ENCODE assay signal across 12 mouse cellular contexts in the genomic region with DNA sequence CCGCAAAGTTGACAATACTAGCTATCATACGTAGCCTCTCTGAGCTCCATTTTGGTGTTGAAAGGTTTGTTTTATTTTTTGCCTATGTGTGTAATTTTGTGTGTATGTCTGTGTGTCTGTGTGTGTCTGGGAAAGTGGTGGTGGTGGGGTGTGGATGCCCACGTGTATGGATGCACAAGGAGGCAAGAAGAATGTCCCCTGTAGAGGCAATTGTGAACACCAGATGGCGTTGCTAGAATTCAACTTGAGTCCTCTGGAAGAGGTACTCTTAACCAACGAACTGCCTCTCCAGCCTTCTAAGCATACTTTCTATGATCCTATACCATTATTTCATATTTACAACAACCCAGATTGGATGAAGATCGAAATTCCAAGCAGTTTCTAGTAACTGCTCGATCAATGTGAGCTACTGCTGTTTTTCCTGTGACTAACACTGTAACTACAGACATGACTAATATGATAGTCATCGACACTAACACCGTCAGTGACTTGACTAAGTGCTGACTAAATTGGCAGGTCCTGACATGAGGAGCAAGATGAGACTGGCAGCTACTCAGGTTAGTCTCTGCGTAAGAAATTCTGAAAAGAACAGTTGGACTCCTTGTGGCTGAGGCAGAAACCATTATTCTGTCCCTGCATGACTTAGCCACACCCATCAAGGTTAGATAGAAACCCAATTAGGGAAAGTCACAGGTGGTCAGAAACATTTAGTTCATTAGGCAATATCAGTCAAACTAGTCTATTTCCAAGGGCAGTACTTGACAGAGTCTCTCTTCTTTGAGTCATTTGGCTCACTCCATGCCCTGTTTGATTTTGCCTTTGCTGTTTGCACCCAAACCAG. TPM values are rescaled to one million over a fixed set of nuclear protein-coding genes. Genes with fewer than 3 reads are reported as not detected.
A peak's percentile ranks its signal among the peaks of the same experiment; 100 is the strongest.
DNase-seq lines count a peak whose midpoint lies in the region; ATAC-seq and TF ChIP-seq lines count a peak whose summit lies in the region.
"Had no signal": no experiment of that assay in that cellular context is flagged by ENCODE, and none has a peak within 500 bp of the region (broad histone marks: within the 10 kb centered on the region; RNA-seq: fewer than 3 reads in every experiment).

No protein-coding gene starts in this region.

- no peak overlapping the region for H3K4me2 ChIP-seq in midbrain, embryonic 13.5 days (replicated peaks)
- H3K4me2 ChIP-seq: intestine, embryonic 15.5 days; limb, embryonic 15.5 days had no signal

- H3K4me1 ChIP-seq in lung, adult 2 months (ENCODE audit: control insufficient read depth, insufficient read depth, low read length) = no peaks in the 10 kb centered on the region; the same call in 1 of the 2 replicates
- H3K4me1 ChIP-seq in midbrain, embryonic 13.5 days (replicated peaks) = 0 out of 2 replicates have a peak, but pooled peaks cover 2% of the 10 kb centered on the region
- H3K4me1 ChIP-seq: intestine, embryonic 15.5 days; limb, embryonic 15.5 days had no signal

- H3K9me3 ChIP-seq in midbrain, embryonic 13.5 days = no peaks in the 10 kb centered on the region
- H3K9me3 ChIP-seq: intestine, embryonic 15.5 days; limb, embryonic 15.5 days had no signal

- peak; percentile 72 for ATAC-seq in frontal cortex, adult (ENCODE audit: low TSS enrichment)
- no peak for ATAC-seq in midbrain, embryonic 13.5 days
- ATAC-seq: intestine, embryonic 15.5 days had no signal

- WGBS in lung, adult 2 months = 69% methylated on average over 10 of the region's 10 CpGs
- 73% methylated on average over 10 of the region's 10 CpGs for WGBS in midbrain, embryonic 13.5 days

- no peak overlapping the region for H3K4me3 ChIP-seq in lung, adult 2 months (replicated peaks; ENCODE audit: extremely low read depth, low read depth, low read length)
- no peak overlapping the region for H3K4me3 ChIP-seq in midbrain, embryonic 13.5 days (replicated peaks)
- H3K4me3 ChIP-seq: intestine, embryonic 15.5 days; limb, embryonic 15.5 days had no signal

- 0 out of 2 replicates have a peak, but pooled peaks have one; percentile 3 for TF ChIP-seq CTCF in lung, adult 2 months (IDR thresholded peaks at IDR 0.05; ENCODE audit: insufficient read depth, low read length)

- H3K27ac ChIP-seq in midbrain, embryonic 13.5 days = no peak overlapping the region
- H3K27ac ChIP-seq: intestine, embryonic 15.5 days; limb, embryonic 15.5 days had no signal

- H3K36me3 ChIP-seq in midbrain, embryonic 13.5 days = peaks cover 8% of the 10 kb centered on the region; the same call in 1 of the 2 replicates
- H3K36me3 ChIP-seq: intestine, embryonic 15.5 days had no signal

- DNase-seq in frontal cortex, postnatal 10 days (ENCODE audit: low spot score in 2 of 2) = no peak
- no peak for DNase-seq in lung, adult 2 months
- no peak for DNase-seq in lung, postnatal 25 days (ENCODE audit: low spot score)
- peak; percentile 73 for DNase-seq in NIH3T3 (ENCODE audit: low read depth)
- peak; percentile 66 for DNase-seq in lung, postnatal 36 days
- DNase-seq in cerebellum, adult 11 months = no peak
- DNase-seq: gastrocnemius, postnatal 14 days; spleen, adult 18-20 months had no signal

- H3K27me3 ChIP-seq in midbrain, embryonic 13.5 days = peaks cover 11% of the 10 kb centered on the region; the same call in 1 of the 2 replicates

- no peak for TF ChIP-seq POLR2A in lung, adult 2 months (IDR thresholded peaks at IDR 0.05; ENCODE audit: borderline replicate concordance, extremely low read depth, low read depth, low read length)

- H3K9ac ChIP-seq in midbrain, embryonic 13.5 days (replicated peaks) = no peak overlapping the region
- H3K9ac ChIP-seq: intestine, embryonic 15.5 days; limb, embryonic 15.5 days had no signal

RNA-seq across cellular contexts. Expression of a gene that starts 9.6 kb away (rescaled TPM):
- polyA plus RNA-seq in lung, adult 2 months (2012; rRNA removed) = 1.9 and 3.8 TPM in 2 replicates
- polyA plus RNA-seq in midbrain, embryonic 13.5 days (2015; fragmentation: Nextera tagmentation; extraction: Ambion mirVana) = 0.88 and 1.1 TPM in 2 replicates

RNA-seq across cellular contexts. Expression of a gene that starts 18.4 kb away (rescaled TPM):
- 38.5 and 56.7 TPM in 2 replicates for polyA plus RNA-seq in lung, adult 2 months (2012; rRNA removed)
- polyA plus RNA-seq in midbrain, embryonic 13.5 days (2015; fragmentation: Nextera tagmentation; extraction: Ambion mirVana) = 39.4 and 41.2 TPM in 2 replicates

RNA-seq across cellular contexts. Expression of a gene that starts 38.3 kb away (rescaled TPM):
- polyA plus RNA-seq in lung, adult 2 months (2012; rRNA removed) = 15.1 and 19.0 TPM in 2 replicates
- 0.16 TPM in 1 of 2 replicates, not detected in the other for polyA plus RNA-seq in midbrain, embryonic 13.5 days (2015; fragmentation: Nextera tagmentation; extraction: Ambion mirVana)

RNA-seq across cellular contexts. Expression of a gene that starts 42.2 kb away (rescaled TPM):
- polyA plus RNA-seq in lung, adult 2 months (2012; rRNA removed) = 5.4 and 10.9 TPM in 2 replicates
- not detected in 2 replicates for polyA plus RNA-seq in midbrain, embryonic 13.5 days (2015; fragmentation: Nextera tagmentation; extraction: Ambion mirVana)

RNA-seq across cellular contexts. Expression of a gene that starts 42.2 kb away (rescaled TPM):
- not detected in 2 replicates for polyA plus RNA-seq in lung, adult 2 months (2012; rRNA removed)
- not detected in 2 replicates for polyA plus RNA-seq in midbrain, embryonic 13.5 days (2015; fragmentation: Nextera tagmentation; extraction: Ambion mirVana)
- polyA plus RNA-seq: intestine, embryonic 15.5 days; limb, embryonic 15.5 days had no signal

Comparison
In these comparisons a context has a peak if more than half of its experiments do, and no peak if none do; other contexts are left out.
1. DNase-seq: peak in NIH3T3 (single experiment) and lung, postnatal 36 days (single experiment); none in frontal cortex, postnatal 10 days (0 of 2), lung, adult 2 months (single experiment), lung, postnatal 25 days (single experiment) and cerebellum, adult 11 months (single experiment).
2. RNA of a gene that starts 38.3 kb away (polyA plus RNA-seq): 15.1 to 19.0 TPM in lung, adult 2 months; 0.16 TPM in midbrain, embryonic 13.5 days; every median in the first group is over 10 times any median in the second.